Mouse (Mus musculus) cortical plate, adult 2 months (tissue): ENCODE results near the gene Ccdc173.

ENCODE experiments used
- CTCF ChIP-seq: fragments of 200-500 bp; IDR thresholded peaks from 2 replicates; pipeline ENCODE4 v1.5.1; 2011; ENCODE audit warnings: mild to moderate bottlenecking, control low read depth, low read length; ENCODE audit not compliant: insufficient read depth; ENCODE audit errors: extremely low read depth
- POLR2A ChIP-seq: fragments of 200-500 bp; IDR thresholded peaks from 2 replicates; pipeline ENCODE4 v1.6.1; 2011; ENCODE audit warnings: mild to moderate bottlenecking, low read length, control low read depth; ENCODE audit not compliant: insufficient read depth; ENCODE audit errors: extremely low read depth

DNA sequence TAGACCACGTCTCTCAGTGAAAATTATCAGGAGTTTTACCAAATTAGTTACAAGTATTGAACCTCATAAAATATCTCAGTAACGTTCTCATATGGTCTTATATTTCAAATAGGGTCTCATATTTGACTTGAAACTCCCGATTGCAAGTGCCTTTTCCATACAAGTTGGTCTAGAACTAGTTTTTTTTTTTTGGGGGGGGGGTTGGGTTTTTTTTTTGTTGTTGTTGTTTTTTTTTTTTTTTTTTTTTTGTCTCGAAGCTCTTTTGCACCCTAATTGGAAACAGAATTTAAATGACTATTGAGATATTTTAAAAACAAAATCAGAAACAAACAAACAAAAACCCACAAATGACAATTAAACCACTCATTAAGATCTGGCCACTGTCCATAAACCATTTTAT is 1.3 kb upstream of the Ccdc173 start:
- TF ChIP-seq POLR2A (no peak), CTCF (no peak)
